Mouse (Mus musculus) ovary, postnatal 14 days (tissue): ENCODE data around the gene Cacna2d1.
A peak's percentile ranks its signal among the peaks of the same experiment; 100 is the strongest.

Experiments
- DNase-seq: peaks from one replicate; pipeline ENCODE4 v3.0.0; 2022; ENCODE audit warnings: low spot score

The Cacna2d1 gene

DNA sequence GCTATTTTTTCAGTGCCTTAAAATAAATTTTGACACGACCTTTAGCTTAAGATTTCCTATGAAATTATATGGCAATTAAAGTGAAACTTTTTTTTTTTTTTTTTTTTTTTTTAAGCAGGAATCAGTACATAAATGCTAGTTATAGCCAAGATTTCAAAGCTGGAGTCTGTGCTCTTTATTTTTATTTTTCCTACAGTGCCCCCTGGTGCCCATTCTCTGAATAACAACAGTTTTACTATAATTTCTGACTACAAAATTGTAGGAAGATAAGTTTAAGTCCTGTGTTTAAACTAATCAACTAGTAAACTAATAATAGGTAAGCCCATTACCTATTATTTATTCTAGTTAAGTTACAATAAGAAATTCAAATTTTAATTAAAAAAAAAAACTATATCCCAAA is 358.7 kb downstream of the Cacna2d1 start:
- DNase-seq, result peak; percentile 33

DNA sequence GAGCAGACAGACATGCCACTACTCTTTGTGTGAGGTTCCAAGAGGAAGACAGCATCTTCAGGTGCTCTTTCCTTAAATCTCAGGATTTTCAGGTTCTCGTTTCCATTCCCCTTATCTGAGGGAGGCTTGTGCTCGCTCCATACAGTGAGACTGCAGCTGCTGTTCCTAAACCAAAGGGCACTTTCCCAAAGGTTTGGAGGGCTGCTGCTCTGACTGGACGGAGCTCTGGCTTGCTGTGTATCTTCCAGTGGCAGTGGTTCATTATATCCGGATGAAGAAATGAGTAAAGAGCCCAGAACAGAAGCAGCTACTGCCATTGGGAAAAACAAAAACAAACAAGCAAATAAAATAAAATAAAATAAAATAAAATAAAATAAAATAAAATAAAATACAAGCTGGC is 359.3 kb downstream of the Cacna2d1 start:
- no peak for DNase-seq

DNA sequence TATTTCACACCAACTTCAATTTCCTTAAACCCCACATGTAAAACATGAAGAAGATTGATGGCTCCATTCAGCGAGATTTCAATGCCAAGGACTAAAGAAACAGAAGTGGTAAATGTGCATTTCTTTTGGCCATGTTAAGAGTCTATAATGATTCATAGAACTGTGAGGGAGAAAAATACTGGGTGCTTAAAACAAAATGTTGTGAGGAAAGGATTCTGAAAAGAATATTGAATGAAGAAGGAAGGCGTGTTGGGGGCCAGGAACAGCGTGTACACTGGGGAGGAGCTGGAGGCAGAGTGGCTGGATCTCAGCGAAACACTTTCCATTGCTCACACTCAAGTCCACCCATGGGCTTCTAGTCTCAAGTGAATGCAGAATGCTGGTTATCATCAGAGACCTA is 360.2 kb downstream of the Cacna2d1 start:
- no peak for DNase-seq

DNA sequence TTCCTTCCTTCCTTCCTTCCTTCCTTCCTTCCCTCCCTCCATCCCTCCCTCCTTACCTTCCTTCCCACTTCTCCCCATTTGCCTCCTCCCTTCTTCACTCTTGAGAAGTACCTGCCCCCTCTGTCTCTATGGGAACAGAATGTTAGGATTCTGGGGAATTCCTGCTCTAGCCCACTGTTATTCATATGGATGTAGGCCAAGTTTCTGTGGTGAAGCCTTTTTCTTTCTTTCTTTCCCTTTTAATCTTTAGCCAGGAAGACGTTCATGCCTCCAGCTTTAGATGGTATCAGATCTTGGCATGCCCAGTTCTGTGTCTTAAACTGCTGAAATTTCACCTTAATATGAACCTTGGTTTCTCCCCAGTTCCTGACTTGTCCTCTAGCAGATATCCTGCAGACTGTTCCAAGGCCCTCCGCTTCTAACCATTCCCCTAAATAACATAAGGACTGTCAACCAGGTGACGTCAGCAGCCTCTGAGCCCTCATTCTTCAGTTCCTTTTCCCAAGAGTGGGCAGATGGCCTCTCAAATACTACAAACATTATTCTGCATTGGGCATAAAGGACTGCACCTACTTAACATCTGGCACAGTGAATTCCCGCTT is 362.8 kb downstream of the Cacna2d1 start:
- no peak for DNase-seq

DNA sequence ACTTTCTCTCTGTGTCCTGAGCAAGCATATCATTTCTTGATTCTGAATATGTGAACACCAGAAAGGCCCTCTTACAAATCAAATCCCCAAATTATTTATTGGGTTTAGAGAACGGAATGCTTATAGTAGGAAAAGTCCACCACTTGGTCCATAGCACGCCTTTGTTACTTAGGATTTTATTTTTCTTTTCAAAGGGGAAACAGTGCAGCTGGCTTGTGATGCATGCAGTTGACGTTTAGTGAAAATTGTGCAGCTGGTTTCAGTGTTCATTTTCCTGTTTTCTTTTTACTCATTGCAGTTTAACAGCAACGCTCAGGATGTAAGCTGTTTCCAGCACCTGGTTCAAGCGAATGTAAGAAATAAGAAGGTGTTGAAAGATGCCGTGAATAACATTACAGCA is 365.1 kb downstream of the Cacna2d1 start:
- no peak for DNase-seq

DNA sequence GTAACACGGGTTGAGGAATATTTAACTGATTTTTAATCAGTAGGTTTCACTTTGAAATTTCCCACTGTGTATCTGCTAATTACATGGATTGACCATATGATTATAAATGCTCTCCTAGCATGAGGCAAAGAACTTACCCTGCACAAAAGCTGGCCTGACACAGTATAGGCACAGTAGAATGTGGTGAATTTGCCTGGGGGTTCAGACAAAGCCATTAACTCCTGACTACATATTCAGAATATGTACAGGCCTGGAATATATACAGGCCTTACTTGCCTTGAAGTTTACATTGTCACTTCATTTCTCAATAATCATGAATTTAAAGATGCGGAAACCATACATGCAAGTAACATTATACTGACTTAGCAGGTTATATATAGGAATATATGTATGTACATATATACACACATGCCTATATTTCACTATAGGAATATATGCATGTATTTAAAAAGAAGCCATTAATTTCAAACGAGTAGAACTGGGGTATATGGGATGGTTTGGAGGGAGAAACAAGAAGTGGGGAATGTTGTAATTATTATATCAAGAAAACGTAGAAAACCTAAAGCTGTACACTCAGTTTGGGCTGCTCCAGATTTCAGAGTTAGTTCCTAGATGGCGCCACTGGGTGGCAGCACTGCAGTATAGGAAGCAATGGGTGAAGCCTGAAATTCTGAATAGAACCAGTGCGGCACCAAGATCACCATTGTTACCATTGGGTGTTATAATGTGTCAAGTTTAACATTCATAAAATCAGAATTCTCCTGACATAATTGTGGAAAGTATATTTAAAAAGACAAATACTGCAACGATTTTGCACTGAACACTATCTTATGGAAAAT is 374.9 kb downstream of the Cacna2d1 start:
- DNase-seq, result peak; percentile 28

DNA sequence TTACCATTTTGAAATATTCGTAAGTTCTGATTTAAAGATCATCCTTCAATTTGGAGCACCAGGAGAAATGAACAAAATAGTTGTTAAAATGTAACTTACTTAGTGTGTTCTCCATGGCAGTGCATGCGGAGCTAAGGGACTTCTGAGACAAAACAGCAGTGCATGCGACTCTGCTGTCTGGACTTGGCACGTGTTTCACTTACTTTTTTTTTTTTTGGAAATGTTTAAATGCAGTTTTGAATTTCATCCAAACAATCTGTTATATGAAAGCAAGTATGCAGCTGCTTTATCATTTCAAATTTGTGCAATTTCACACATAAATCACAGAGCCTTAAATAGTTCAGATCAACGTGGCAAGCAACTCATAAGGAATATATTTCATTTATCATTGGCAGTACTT is 379.8 kb downstream of the Cacna2d1 start:
- no peak for DNase-seq

DNA sequence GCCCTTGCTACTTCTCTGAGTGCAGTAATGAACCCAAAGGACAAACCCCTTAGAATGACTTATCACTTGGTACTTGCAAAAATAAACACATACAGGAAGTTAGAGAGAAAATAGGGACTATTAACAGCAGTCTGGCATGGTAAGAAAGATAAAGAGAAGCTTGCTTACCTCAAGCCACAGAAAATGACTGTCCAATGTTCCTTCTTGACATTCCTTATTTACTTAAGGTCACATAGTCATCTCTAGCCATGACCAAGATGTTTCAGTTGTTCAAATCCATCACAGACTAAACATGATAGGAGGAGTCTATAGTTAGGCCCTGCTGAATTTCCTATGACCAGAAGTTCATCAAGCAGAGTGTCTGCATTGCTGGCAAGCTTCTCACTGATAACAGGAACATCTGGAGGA is 381.5 kb downstream of the Cacna2d1 start:
- no peak for DNase-seq

DNA sequence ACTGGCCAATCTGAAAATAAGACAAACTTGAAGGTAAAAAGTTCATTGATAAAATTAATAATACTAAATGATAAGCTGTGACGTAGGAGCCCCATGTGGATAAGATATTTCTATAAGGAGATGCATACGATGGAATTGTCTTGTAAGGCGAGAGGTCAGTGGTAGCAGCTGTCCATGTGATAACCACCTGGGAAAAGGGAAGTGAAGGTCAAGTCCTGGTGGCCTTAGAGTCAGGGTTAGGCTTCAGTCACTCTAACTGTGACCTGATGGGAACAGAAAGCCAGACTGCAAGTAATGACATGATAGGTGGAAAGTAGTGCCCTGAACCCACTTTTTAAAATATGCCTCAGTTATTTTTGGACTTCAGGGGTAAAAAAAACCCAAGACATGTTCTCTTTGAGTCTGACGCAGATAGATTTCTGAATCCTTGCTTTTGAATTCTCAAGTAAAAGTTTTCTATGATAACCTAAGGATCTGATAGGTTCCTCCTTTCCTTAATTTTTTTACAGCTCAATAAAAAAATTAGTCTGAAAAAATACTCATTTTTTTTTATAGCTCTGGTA is 383.3 kb downstream of the Cacna2d1 start:
- DNase-seq, result no peak

DNA sequence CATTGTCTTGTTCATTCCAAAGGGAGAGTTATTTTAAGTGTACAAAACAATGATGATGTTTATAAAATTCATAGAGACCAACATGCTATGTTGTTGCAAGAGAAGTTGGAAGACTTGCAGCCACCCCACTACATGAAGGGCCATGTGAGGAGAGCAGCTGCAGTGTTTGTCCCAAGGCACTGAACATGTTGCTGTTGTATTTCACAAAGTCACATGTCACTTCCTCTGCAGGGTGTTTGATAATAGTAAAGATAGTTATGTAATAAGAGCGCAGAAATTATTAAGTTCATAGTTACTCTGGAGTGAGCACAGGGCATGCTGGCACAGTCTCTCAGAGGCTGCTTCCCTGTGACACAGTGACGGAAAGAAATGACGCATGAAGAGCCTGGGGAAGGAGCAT is 392.1 kb downstream of the Cacna2d1 start:
- no peak for DNase-seq

DNA sequence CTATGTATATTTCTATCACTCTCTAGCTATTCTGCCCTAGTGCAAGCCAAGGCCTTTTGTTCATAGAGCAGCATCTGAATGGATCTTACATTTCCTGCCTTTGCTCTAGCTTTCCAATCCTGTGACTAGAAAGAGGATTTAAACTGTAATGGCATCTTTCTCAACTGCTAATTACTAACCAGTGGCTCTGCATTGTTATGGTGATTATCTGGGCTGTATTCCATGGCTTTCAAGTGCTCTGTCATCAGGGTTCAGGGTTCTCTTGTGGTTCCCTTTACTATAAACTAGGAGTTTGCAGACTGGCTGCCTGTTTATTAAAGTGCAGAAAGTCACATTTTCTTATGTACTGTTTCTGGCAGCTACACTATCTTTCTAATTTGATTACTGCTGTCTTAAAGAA is 410.9 kb downstream of the Cacna2d1 start:
- DNase-seq, result no peak

DNA sequence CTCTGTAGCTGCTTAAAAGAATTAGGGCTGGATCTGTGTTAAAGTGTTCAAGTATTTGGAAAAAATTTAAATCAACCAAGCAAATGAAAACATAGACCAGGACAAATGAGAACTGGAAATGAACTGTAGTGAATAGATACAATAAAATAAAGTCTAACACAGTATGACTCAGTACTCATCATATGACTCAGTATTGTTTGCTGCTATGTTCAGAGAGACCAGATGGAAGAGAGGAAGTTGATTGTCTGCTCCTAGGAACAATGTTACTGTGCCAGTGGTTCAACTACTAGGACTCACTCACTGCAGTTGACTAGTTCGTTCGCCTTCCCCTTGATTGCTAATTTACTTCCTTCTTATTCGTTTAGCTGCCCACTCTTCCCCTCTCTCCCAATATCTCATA is 421.3 kb downstream of the Cacna2d1 start:
- no peak for DNase-seq

DNA sequence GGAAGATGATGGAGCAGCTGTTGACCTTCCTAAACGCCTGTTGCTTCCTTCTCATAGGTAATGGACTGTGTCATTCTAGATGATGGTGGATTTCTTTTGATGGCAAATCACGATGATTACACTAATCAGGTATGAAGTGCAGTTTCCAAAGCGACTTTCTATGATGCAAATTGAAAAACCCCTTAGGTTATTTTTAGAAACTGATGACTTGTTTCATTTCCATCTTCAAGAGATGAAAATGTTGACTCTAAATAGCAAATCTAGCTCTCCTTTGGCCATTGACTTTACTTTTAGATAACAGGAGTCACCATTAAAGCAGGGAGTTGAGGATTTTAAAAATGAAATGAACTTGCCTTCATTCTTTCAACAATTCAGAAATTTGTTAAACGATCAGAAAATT is 423.2 kb downstream of the Cacna2d1 start:
- DNase-seq, result no peak

DNA sequence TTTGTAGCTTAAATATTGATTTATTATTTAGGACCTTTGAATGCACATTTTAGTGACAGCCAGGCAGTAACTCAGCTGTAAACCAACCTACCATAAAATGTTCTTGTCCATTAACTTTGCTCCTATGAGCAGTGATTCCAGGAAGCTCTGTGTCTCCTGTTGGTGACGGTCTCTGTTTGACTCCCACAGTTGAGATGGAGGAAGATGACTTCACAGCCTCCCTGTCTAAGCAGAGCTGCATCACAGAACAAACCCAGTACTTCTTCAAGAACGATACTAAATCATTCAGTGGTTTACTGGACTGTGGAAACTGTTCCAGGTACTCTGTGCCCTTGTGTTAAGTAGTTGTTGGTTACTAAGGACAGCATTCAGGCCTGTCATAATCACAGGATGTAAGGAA is 427.6 kb downstream of the Cacna2d1 start:
- DNase-seq, result no peak

DNA sequence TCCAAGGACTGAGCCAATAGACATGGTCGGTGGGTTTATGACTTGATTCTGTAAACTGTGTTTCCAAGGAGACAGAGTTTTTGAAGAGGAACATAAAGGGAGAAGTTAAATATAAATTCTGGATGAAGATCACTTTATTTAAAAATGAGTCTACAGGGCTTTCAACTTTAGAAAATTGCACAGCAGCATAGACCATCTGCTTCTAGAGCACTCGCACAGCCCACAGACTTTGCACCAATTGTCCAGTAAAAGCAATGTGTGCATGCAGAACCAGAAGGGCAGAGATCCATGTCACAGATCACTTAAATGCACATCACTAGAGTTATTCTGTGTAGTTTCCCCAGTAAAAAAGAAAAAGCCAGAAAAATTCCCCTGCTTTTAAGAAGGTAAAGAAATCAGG is 428.7 kb downstream of the Cacna2d1 start:
- DNase-seq, result no peak

DNA sequence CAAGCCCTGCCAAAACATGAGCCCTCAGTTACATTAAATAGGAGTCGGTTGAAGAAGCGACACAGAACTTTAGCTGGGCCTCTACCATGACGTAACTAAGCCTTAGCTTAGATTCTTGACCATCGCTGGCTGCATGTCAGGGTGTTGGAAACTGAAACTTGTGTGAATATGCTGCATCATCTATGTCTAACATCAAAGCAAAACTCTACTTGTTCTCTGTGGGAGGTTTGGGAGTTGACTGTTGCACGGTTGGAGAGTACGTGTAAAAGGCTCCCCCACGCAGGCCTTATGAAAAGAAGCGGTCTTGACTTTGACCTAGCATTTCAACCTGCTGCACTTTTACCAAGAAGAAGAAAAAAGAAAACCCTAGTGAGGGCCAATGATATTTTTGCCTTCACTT is 436.2 kb downstream of the Cacna2d1 start:
- DNase-seq, result no peak

DNA sequence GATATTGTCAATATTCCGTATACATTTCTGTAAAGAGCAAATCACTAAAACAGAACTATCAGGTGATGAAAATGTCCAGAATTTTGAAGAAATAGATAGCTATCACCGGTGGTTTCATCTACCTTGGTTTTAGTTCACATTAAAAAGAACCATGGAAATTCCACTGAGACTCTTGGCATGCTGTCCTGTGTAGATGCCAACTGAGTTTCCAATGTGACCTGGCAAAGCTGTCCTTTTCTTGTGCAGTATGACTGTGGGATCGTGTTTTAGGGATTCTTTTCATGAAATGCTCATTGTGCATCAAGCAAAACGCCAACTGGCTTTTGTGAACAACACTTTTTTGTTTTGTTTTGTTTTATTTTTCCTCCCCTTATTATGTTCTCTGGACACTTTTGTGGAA is 439.5 kb downstream of the Cacna2d1 start:
- no peak for DNase-seq

DNA sequence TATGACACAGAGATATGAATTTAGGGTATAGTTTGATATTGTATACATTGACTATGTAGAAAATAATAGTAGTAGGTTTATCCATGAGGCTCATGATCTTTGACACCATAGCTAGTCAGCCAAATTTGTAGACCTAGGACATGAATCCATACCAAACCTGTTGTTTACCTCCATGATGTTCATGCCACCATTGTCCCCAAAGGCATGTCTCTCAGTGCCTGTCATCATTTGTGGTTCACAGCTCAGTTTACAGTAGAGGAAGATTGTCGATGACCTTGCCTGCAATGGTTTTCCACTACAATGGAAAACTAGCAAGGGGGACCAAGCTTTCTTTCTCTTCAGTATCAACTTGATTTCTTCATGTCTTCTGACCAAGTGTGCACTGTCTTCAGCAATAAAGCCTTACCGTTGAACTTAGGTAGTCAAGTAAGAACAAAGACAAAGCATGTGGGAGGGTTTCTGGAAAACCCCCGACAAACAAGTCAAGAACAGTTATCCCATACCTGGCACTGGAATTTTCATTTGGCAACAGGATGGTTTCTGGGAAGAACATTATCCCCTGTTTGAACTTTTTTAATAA is 441.9 kb downstream of the Cacna2d1 start:
- no peak for DNase-seq

DNA sequence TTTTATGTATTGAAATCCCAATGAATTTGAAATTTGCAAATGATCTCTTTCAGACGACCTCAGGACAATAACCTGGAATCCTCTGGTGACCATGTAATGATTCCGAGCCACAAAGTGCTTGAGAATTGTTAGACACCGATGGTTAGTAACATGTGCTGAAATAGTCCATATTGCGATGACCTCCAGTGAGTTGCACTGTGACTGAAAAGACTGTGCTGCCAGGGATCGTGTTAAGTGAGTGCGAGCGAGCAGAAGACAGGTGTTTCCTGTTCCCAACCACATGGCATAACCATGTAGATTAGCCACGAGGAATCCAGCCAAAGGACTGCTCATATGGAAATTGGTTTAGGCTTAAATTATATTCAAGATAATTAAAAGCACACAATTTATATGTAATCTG is 475.5 kb downstream of the Cacna2d1 start:
- no peak for DNase-seq

DNA sequence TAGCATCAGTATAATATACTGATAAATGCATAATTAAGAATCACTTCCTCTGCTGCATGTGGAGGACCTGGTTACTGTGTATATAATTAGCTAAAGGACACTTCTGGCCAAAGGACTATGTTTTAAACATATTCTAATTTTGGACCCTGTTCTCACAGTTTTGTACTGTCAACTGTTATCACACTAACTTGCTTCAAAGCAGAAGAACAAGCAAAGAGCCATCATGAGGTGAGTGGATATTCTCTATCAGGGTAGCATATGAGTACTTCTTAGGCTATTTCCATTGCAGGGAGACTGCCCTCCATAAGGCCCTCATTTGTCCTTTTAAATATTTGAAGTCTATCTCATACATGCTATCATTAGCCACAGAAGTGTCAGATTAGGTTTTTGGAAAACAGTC is 480.2 kb downstream of the Cacna2d1 start:
- no peak for DNase-seq

DNA sequence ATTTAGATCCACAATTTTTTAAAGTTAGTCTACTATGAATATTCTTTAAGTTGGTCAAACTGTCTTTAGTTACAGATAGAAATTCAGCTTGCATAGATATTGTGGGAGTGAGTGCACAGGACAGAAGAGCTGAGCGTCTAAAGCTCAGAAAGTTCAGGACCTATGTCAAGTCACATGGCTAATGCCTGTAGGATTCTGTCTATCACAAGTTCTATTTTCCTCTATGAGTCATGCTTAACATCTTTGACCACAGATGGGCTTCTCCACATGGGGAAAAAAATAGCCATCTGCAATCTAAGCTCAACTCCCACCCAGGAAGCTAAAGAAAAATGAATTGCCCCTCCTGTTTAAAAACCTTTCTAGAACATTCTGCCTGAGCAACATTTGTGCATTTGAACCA is 483.5 kb downstream of the Cacna2d1 start:
- no peak for DNase-seq

DNA sequence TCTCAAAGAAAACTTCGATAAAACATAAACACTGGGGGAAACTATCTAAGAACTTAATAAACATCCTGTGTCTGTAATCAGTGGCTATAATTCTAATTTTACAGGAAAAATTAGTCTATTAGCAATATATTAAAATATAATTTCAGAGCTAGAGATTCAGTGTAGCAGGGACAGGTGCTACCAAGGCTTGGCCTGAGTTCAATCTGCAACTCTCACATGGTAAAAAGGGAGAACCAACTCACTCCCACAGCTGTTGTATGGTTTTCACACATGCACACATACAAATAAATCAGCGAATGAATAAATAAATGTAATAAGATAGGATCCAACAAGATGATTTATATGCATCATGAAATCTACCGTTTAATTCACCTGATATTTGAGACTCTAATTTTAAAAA is 484.0 kb downstream of the Cacna2d1 start:
- no peak for DNase-seq
